Mouse (Mus musculus) right cerebral cortex, adult 18-20 months (tissue): ENCODE results near the gene Maged2.
"Not testable (repeated sequence)": the region's sequence is repeated elsewhere in the genome, so short reads cannot be mapped to it uniquely, and the experiment has no call there.

ENCODE experiments used
- DNase-seq: peaks from one replicate; pipeline ENCODE4 v3.0.0; 2022; ENCODE audit warnings: mixed read lengths

Maged2 gene

GRCm38 (mm10) chrX:150814139-150814469 lies at the start of gene Maged2:
Maged2 (minus strand) TSS chrX:150814345.
- no peak for DNase-seq

DNA sequence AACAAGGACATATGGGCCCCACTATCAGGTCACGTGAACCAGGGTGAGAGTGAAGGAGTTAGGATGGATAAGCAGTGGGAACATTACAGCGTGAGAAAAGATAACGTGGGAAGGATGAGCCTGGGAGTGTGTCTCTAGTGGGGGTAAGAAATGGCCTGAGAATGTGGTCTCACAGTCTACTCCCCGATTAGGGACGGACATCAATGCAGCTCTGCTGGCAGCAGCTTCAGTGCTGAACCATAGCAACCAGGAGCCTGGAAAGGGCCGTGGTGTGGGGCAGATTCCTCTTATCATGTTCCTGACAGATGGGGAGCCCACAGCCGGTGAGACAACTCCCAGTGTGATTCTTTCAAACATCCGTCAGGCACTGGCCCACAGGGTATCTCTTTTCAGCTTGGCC lies 34.1 kb upstream of the Maged2 start:
- DNase-seq: no peak

GRCm38 (mm10) chrX:150845480-150846205 lies 31.5 kb upstream of the Maged2 start:
- DNase-seq: not testable (repeated sequence)

- DNase-seq: not testable (repeated sequence)
Measured at GRCm38 (mm10) chrX:150843257-150843656, 29.1 kb upstream of the Maged2 start.

DNA sequence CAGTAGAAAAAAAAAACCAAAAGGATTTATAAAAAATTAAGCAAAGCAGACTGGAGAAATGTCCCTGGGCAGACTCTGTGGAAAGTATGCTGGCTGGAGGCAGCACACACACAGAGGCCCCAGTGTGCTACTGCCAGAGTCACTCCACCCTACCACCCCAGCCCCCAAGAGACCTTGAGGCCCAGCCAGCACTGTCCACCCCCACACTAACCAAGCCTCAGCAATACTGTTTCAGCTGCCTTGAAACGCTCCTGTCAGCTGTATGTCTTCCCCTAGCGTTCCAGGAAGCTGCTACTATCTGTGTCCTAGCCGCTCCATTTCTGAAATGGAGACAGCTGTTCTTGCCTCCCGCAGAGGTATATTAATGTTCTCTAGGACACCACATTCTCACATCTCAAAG lies 16.2 kb upstream of the Maged2 start:
- no peak for DNase-seq

DNA sequence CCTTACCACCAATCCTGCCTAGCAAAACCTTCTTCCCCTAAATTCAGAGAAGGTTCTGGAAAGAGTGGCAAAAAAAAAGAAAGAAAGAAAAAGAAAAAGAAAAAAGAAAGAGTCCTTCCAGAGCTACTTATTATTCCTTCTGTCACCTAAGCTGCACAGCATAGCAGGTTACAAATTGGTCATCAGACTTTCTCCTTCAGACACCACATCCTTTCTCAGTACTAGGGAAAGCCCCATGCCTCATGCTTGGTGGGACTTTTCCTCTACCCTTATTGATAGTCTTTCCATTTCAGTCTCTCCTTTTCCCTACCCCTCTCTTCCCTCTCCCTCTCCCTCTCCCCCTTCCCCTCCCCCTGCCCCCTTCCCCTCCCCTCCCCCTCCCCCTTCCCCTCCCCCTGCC lies 3.1 kb upstream of the Maged2 start:
- no peak for DNase-seq

DNA sequence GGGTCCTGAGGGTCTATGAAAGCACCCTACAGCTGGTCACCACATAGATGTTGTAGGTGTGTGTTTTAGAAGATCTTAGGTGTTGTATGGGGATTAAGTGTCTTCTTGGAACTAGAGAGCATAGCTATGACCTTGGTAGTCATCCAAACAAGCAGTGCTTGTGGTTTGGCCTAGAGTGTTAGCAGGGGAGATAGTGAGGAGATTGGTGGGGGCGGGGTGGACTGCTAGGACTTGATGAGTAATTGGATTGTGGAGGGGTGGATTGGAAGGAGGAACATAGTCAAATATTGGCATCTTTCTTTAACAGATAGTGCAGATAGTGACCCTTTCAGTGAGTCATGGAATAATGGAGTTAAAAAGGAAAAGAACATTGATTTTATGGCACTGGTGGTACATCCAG lies 1.5 kb upstream of the Maged2 start:
- no peak for DNase-seq

- peak; percentile 7 for DNase-seq
Measured at GRCm38 (mm10) chrX:150813464-150814138, 544 bp downstream of the Maged2 start.

DNA sequence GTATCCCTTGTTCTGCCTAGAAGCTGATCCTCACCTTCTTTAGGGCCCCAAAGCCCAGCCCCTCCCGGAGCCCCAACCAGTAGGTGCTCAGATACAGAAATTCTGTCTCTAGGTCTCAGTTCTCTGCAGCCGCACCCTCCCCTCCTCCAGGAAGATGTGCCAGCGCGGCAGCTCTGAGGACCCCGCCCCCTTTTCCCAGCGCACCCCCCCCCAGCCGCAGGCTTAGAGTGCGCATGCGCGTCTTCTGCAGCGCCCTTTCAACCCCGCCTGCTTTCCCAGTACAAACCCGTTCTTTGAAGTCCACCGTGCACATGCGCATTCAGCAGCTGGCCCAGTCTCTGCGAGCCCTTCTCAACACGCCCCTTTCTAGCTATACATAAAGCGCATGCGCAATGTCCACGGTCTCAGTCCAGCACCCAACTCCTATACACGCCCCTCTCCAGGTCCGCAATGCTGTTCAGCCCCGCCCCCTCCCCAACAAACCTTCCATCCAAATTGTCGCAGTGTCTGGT lies 1.3 kb downstream of the Maged2 start:
- peak; percentile 90 for DNase-seq

DNA sequence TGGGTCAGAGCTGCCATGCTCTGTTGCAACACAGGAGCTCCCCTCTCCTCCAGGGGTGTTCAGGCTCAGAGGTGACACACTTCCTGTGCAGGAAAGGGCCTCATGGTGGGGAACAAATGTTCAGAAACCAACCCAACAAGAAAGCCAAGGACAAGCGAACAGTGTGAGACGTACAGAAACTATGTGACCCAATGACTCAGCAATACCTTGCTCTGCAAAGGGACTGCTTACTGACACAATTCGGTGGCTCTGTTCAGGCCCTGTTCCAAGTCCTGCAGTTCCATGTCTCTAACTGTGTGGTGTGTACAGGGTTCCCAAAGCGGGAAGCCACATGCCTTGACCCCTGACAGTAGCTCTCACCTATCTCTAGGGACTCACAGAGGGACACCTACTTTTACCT lies 13.2 kb downstream of the Maged2 start:
- not testable (repeated sequence) for DNase-seq

GRCm38 (mm10) chrX:150798493-150799177 lies 15.5 kb downstream of the Maged2 start:
- not testable (repeated sequence) for DNase-seq
